Mouse (Mus musculus): ENCODE results near the gene Tmcc3. TPM values are rescaled to one million over a fixed set of nuclear protein-coding genes. Genes with fewer than 3 reads are reported as not detected.

Tmcc3 gene
- total RNA-seq, 2 experiments from 2014 or later: 27.0 to 29.7 TPM

- DNase-seq: no peak
These were observed 319.9 kb downstream of the Tmcc3 start for GRCm38 (mm10) chr10:94631541-94632113.

GRCm38 (mm10) chr10:94632245-94632644, 320.5 kb downstream of the Tmcc3 start:
- no peak for DNase-seq

GRCm38 (mm10) chr10:94638599-94638998, 326.9 kb downstream of the Tmcc3 start:
- no peak for DNase-seq

GRCm38 (mm10) chr10:94639281-94639680, 327.5 kb downstream of the Tmcc3 start:
- DNase-seq: no peak

- DNase-seq: no peak
These were observed 328.3 kb downstream of the Tmcc3 start for GRCm38 (mm10) chr10:94640067-94640466.

Small RNAs within 50 kb of the gene (microRNA-seq; reads per million reads assigned to microRNA genes)
- gene Mir7211: 3.5 reads per million in 2 experiments

Other genes with a start within 250 kb of the Tmcc3 start
- 1 to 10 TPM; 6.9 to 8.4 TPM for gene Nr2c1, start 163.9 kb upstream of the Tmcc3 start, total RNA-seq (2021)
- 100 to 1,000 TPM; 515 to 526 TPM for gene Ndufa12, start 113.2 kb upstream of the Tmcc3 start, total RNA-seq (2021)
- not detected for gene Gm4792, start 13.2 kb upstream of the Tmcc3 start, total RNA-seq (2021)

Data from gastrocnemius, postnatal 10 days (tissue).